Mouse (Mus musculus) ES-E14 (cell line): ENCODE measurements around the gene Pld4.

Experiments
- CHD2 ChIP-seq: IDR thresholded peaks from 2 replicates; pipeline ENCODE4 v1.6.1; 2014; ENCODE audit warnings: mild to moderate bottlenecking, low read depth, low read length, inconsistent platforms
- HCFC1 ChIP-seq: IDR thresholded peaks from 2 replicates; pipeline ENCODE4 v1.6.1; 2012; ENCODE audit warnings: low read length, inconsistent platforms, borderline replicate concordance; ENCODE audit not compliant: insufficient read depth
- MAFK ChIP-seq: IDR thresholded peaks from 2 replicates; pipeline ENCODE4 v1.6.1; 2014; ENCODE audit warnings: mild to moderate bottlenecking, low read depth, low read length, inconsistent platforms; ENCODE audit not compliant: insufficient read depth
- ZC3H11A ChIP-seq: IDR thresholded peaks from 2 replicates; pipeline ENCODE4 v1.6.1; 2012; ENCODE audit warnings: low read depth, mild to moderate bottlenecking, inconsistent platforms, low read length, borderline replicate concordance

GRCm38 (mm10) chr12:112797672-112798331 lies 37.3 kb downstream of the Pld4 start:
- TF ChIP-seq HCFC1, result no peak
- no peak for TF ChIP-seq CHD2
- TF ChIP-seq ZC3H11A, result no peak
- TF ChIP-seq MAFK, result no peak
